Mouse (Mus musculus) cerebellum, adult 2 months (tissue): ENCODE measurements around the gene Sept8.

Experiments used
- CTCF ChIP-seq: fragments of 200-500 bp; IDR thresholded peaks from 2 replicates; pipeline ENCODE4 v1.5.1; 2011; ENCODE audit warnings: low read depth, mild to moderate bottlenecking, control low read depth, low read length, moderate library complexity, borderline replicate concordance; ENCODE audit not compliant: insufficient read depth
- POLR2A ChIP-seq: fragments of 200-500 bp; IDR thresholded peaks from 2 replicates; pipeline ENCODE4 v1.6.1; 2011; ENCODE audit warnings: low read length, control low read depth, borderline replicate concordance; ENCODE audit not compliant: insufficient read depth

GRCm38 (mm10) chr11:53523545-53524405, 4.7 kb downstream of the Sept8 start:
- no peak for TF ChIP-seq POLR2A
- TF ChIP-seq CTCF = no peak
